Mouse (Mus musculus) midbrain, embryonic 11.5 days (tissue): ENCODE measurements around the gene Gm12117. TPM values are rescaled to one million over a fixed set of nuclear protein-coding genes. Genes with fewer than 3 reads are reported as not detected.

Source experiments
- ATAC-seq: fragments of 200-750 bp; cut with Nextera tagmentation; 2 replicates; pipeline ENCODE4 v1.8.0; 2017; ENCODE audit warnings: moderate TSS enrichment, moderate library complexity; ENCODE audit not compliant: low FRiP score
- DNase-seq: peaks from one replicate; pipeline ENCODE4 v3.0.0; 2015; ENCODE audit warnings: low spot score; ENCODE audit errors: missing footprints
- H3K27ac ChIP-seq: fragments of 300-500 bp; sonication (generic); 2 replicates; pipeline ENCODE4 v1.5.1; 2014; ENCODE audit warnings: low read depth, low read length
- H3K27me3 ChIP-seq: fragments of 300-500 bp; sonication (generic); 2 replicates; pipeline ENCODE4 v1.6.1; 2014; ENCODE audit warnings: mild to moderate bottlenecking, low read length, moderate library complexity, mixed read lengths; ENCODE audit not compliant: control insufficient read depth, insufficient read depth
- H3K36me3 ChIP-seq: fragments of 300-500 bp; sonication (generic); 2 replicates; pipeline ENCODE4 v1.6.1; 2014; ENCODE audit warnings: mild to moderate bottlenecking, low read length, moderate library complexity, mixed read lengths; ENCODE audit not compliant: control insufficient read depth, insufficient read depth
- H3K4me1 ChIP-seq: fragments of 300-500 bp; sonication (generic); 2 replicates; pipeline ENCODE4 v1.6.1; 2014; ENCODE audit warnings: low read length; ENCODE audit not compliant: control insufficient read depth, insufficient read depth
- H3K4me2 ChIP-seq: fragments of 300-500 bp; sonication (generic); 2 replicates; pipeline ENCODE4 v1.6.1; 2014; ENCODE audit warnings: mild to moderate bottlenecking, moderate library complexity
- H3K4me3 ChIP-seq: fragments of 300-500 bp; sonication (generic); 2 replicates; pipeline ENCODE4 v1.5.1; 2014; ENCODE audit warnings: low read depth, low read length
- H3K9ac ChIP-seq: fragments of 300-500 bp; sonication (generic); 2 replicates; pipeline ENCODE4 v1.6.1; 2014; ENCODE audit warnings: low read length
- H3K9me3 ChIP-seq: fragments of 300-500 bp; sonication (generic); 2 replicates; pipeline ENCODE4 v1.6.1; 2016; ENCODE audit warnings: low read length; ENCODE audit not compliant: control insufficient read depth
- WGBS: fragments of 180-500 bp; shearing (Covaris S2); extraction: QIAGEN DNeasy Blood & Tissue Kit; methylation state at CpG from one replicate; pipeline ENCODE4 v1.1.7; 2014; 5-methylcytosine and 5-hydroxymethylcytosine counted together
- polyA plus RNA-seq: library from polyadenylated mRNA; unstranded; fragments of >200 nt; fragmentation: Nextera tagmentation; extraction: Ambion mirVana; gene quantifications from 2 replicates; pipeline ENCODE4 v1.2.1, GENCODE M21; 2014

Gm12117 gene
- polyA plus RNA-seq, 1 experiment from 2014 or later, result 0.23 TPM

DNA sequence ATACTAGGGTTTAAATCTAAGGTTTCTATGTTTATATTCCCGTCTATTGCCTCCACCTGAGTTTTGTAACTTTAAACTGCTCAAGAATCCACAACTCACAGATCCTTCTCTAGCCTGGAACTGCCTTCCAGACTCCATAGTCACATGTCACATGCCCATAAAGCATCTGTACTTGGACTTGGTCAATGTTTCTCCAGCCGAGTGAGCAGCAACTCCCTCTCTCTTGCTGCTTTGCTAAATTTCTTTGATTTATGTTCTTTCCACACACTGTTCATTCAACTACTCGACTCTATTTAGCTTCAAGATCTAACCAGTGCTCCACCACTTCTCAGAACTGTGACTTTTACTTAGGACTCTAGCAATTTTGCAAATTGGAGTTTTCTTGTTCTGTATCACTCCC, 1.7 kb downstream of the Gm12117 start:
- Histone ChIP-seq H3K27me3 (no peaks in the 10 kb centered on the region), H3K36me3 (no peaks in the 10 kb centered on the region), H3K4me1 (no peaks in the 10 kb centered on the region), H3K9me3 (no peaks in the 10 kb centered on the region), H3K27ac (no peak overlapping the region), H3K4me2 (no peak overlapping the region), H3K9ac (no peak overlapping the region), H3K4me3 (no peak overlapping the region)
- 83% methylated on average over 3 of the region's 3 CpGs for WGBS
- ATAC-seq, result no peak
- no peak for DNase-seq

DNA sequence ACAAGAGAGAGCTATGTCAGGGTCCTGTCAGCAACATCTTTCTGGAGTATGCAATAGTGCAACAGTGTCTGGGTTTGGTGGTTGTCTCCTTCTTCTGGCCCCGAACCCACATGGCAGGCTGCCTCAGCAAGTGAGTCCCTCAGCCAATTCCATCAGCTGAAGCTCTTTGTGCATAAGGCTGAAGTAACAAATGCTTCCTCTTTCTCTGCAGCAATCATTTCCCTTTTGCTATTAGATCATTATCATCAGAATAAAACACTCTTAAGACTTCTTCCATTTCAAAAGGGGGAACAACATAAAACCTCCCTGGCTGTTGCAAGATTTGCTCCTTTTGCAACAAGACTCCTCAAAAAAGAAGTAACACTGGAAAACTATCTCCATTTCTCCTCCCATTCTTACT, 2.2 kb downstream of the Gm12117 start:
- 86% methylated on average over 1 of the region's 1 CpGs for WGBS
- DNase-seq, result no peak

DNA sequence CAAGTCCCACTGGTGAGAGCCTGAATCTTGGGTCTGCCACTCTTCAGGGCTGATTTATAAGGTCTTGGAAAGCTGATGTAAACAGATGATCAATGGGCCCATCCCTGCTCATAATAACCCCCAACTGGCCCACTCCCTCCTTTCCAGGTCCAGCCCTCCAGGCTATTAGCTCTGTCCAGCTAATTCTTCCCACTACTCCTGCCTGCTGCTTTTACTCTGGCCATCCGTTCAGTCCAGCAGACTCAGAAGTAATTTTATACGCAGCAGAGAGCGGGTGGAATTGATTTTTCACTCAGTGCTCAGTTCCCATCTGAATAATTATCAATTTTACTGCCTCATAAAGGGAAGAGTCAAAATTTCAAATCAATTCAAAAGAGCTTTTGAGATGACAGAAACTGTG, 36.2 kb downstream of the Gm12117 start:
- H3K4me3 ChIP-seq, result no peak overlapping the region
- H3K4me2 ChIP-seq, result no peak overlapping the region

More for the DNA sequence above, 2.2 kb downstream of the Gm12117 start:
- Histone ChIP-seq H3K9me3 (no peaks in the 10 kb centered on the region), H3K27me3 (no peaks in the 10 kb centered on the region), H3K27ac (no peak overlapping the region), H3K4me2 (no peak overlapping the region), H3K4me3 (no peak overlapping the region), H3K4me1 (no peaks in the 10 kb centered on the region), H3K36me3 (no peaks in the 10 kb centered on the region), H3K9ac (no peak overlapping the region)
- ATAC-seq, result no peak

DNA sequence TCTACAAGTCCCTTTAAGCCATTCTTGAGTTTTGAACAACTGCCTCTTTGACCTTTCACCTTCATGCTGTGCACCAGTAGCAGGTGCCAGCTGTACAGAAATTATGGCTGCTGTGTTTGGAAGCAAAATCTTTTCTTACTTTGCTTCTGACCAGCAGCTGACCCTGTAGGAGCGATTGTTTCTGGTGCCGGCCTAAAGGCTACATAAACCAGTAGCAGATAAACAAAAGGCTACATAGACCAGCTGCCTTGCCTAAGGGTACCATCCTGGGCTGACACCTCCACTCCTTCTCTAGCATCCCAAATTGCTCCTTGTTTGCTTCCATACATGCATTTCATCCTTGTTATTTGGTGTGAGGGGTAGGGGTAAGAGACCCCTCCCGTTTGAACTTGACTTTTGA, 42.4 kb downstream of the Gm12117 start:
- 60% methylated on average over 3 of the region's 3 CpGs for WGBS
- Histone ChIP-seq H3K4me1 (peaks cover 4% of the 10 kb centered on the region; the same call in 1 of the 2 replicates), H3K9ac (no peak overlapping the region), H3K36me3 (no peaks in the 10 kb centered on the region), H3K4me2 (no peak overlapping the region), H3K9me3 (no peaks in the 10 kb centered on the region), H3K4me3 (no peak overlapping the region), H3K27me3 (no peaks in the 10 kb centered on the region), H3K27ac (no peak overlapping the region)
- ATAC-seq, result no peak
- no peak for DNase-seq

More for the DNA sequence above, 36.2 kb downstream of the Gm12117 start:
- ATAC-seq (no peak), DNase-seq (no peak)
- H3K27ac ChIP-seq, result no peak overlapping the region
- no peaks in the 10 kb centered on the region for H3K27me3 ChIP-seq
- H3K9ac ChIP-seq, result no peak overlapping the region
- WGBS, result 69% methylated on average over 3 of the region's 3 CpGs
- H3K36me3 ChIP-seq, result no peaks in the 10 kb centered on the region
- no peaks in the 10 kb centered on the region for H3K4me1 ChIP-seq
- H3K9me3 ChIP-seq, result no peaks in the 10 kb centered on the region

DNA sequence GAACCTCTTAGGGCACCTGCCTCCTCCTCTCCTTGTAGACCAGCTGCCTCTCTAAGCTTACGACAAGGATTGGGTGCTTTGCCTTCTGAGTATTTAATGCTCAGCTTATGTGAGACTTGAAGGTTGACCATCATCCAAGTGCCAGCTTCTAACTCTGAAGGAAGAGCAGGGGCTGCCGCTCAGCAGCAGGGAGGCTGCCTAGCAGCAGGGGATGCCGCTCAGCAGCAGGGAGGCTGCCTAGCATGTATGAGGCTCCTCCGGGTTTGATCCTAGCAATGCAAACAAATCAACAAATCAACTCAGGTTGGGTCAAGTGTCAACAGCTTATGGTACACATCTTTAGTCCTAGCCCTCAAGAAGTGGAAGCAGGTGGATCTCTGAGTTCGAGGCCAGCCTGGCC, 44.5 kb downstream of the Gm12117 start:
- no peaks in the 10 kb centered on the region for H3K9me3 ChIP-seq
- H3K27ac ChIP-seq, result no peak overlapping the region
- WGBS, result 69% methylated on average over 5 of the region's 5 CpGs
- no peak overlapping the region for H3K9ac ChIP-seq
- no peaks in the 10 kb centered on the region for H3K36me3 ChIP-seq
- H3K4me1 ChIP-seq, result peaks cover 4% of the 10 kb centered on the region; the same call in 1 of the 2 replicates
- ATAC-seq (no peak), DNase-seq (no peak)
- H3K4me2 ChIP-seq, result no peak overlapping the region
- no peaks in the 10 kb centered on the region for H3K27me3 ChIP-seq
- no peak overlapping the region for H3K4me3 ChIP-seq

DNA sequence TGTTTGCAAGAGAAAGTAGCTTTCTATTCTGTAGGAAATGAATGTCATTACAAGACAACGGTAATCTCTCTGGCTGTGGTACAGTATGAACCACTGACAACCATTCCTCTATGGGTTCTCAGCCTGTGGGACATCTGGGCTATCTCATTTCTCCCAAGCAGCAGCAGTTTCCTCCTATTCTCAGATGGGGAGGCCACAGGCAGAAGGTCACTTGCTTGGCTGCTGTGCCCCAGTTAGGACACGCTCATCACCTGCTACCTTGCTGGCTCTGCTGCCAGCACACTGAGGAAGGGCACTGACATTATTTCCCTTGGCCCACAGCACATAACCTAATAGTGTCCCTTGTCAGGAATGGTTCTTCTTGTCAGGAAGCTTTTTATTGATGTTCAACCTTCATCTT, 48.4 kb downstream of the Gm12117 start:
- Histone ChIP-seq H3K36me3 (no peaks in the 10 kb centered on the region), H3K4me2 (no peak overlapping the region), H3K4me1 (no peaks in the 10 kb centered on the region), H3K9ac (no peak overlapping the region), H3K27ac (no peak overlapping the region), H3K27me3 (no peaks in the 10 kb centered on the region), H3K4me3 (no peak overlapping the region), H3K9me3 (no peaks in the 10 kb centered on the region)
- ATAC-seq (no peak), DNase-seq (no peak)
- 94% methylated on average over 2 of the region's 2 CpGs for WGBS

DNA sequence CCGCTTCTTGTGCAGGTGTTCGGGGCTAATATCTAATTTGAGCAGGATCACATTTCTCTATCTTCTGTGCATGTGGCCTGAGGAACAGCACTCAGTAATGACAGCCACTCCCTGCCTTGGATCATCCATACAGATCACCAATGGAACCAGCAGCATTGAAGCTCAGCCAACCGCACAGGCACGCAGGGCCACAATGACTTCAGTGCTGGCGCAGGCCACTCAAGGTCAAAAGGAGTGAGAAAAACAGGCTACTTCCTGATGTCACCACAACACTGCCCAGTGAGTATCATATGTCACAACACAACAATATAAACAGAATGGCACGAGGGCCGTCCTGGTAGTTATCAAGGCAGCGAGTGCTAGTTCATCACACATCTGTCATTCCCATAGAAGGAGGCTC, 50.0 kb downstream of the Gm12117 start:
- Histone ChIP-seq H3K4me2 (no peak overlapping the region), H3K4me1 (no peaks in the 10 kb centered on the region), H3K4me3 (no peak overlapping the region), H3K9ac (no peak overlapping the region), H3K9me3 (no peaks in the 10 kb centered on the region), H3K36me3 (no peaks in the 10 kb centered on the region), H3K27me3 (no peaks in the 10 kb centered on the region), H3K27ac (no peak overlapping the region)
- WGBS, result 84% methylated on average over 8 of the region's 8 CpGs
- DNase-seq (no peak), ATAC-seq (no peak)

Other genes with a start within 250 kb of the Gm12117 start
- 3.9 and 5.2 TPM in 2 replicates for gene Fgf18, start 129.3 kb downstream of the Gm12117 start, polyA plus RNA-seq
- gene Npm1, start 113.5 kb downstream of the Gm12117 start, polyA plus RNA-seq, result 1,003 and 1,036 TPM in 2 replicates
- gene Tlx3, start 73.1 kb downstream of the Gm12117 start, polyA plus RNA-seq, result 1.9 and 2.9 TPM in 2 replicates
- gene Ranbp17, start 237.0 kb upstream of the Gm12117 start, polyA plus RNA-seq, result 12.3 and 14.8 TPM in 2 replicates